Mouse (Mus musculus) kidney, postnatal 0 days (tissue): ENCODE measurements at regions not wholly inside any gene's neighbourhood (a gene's known extent, or its start where the extent isn't known, plus 50 kb on each side); places are given as distances from the start of the nearest gene placed in this dataset.

ENCODE experiments used
- ATAC-seq: fragments of 200-750 bp; cut with Nextera tagmentation; replicated peaks from 2 replicates; pipeline ENCODE4 v1.8.0; 2017; ENCODE audit warnings: low read depth, moderate number of reproducible peaks, moderate TSS enrichment, moderate library complexity; ENCODE audit not compliant: low FRiP score
- DNase-seq: peaks from one replicate; pipeline ENCODE4 v3.0.0-alpha.2; 2016; ENCODE audit warnings: low spot score
- H3K27ac ChIP-seq: fragments of 300-500 bp; sonication (generic); 2 replicates; pipeline ENCODE4 v1.5.1; 2014; ENCODE audit warnings: mild to moderate bottlenecking
- H3K27me3 ChIP-seq: fragments of 300-500 bp; sonication (generic); 2 replicates; pipeline ENCODE4 v1.6.1; 2014; ENCODE audit warnings: low read length, mixed read lengths; ENCODE audit not compliant: insufficient read depth
- H3K36me3 ChIP-seq: fragments of 300-500 bp; sonication (generic); 2 replicates; pipeline ENCODE4 v1.6.1; 2014; ENCODE audit warnings: low read length, mixed read lengths; ENCODE audit not compliant: insufficient read depth
- H3K4me1 ChIP-seq: fragments of 300-500 bp; sonication (generic); replicated peaks from 2 replicates; pipeline ENCODE4 v1.6.1; 2014; ENCODE audit warnings: antibody characterized with exemption, low read length, mixed read lengths; ENCODE audit not compliant: insufficient read depth
- H3K4me2 ChIP-seq: fragments of 300-500 bp; sonication (generic); 2 replicates; pipeline ENCODE4 v1.6.1; 2014; ENCODE audit warnings: mild to moderate bottlenecking, low read length, moderate library complexity, mixed read lengths
- H3K4me3 ChIP-seq: fragments of 300-500 bp; sonication (generic); replicated peaks from 2 replicates; pipeline ENCODE4 v1.5.1; 2014; ENCODE audit warnings: low read depth, low read length
- H3K9ac ChIP-seq: fragments of 300-500 bp; sonication (generic); 2 replicates; pipeline ENCODE4 v1.6.1; 2014; ENCODE audit warnings: low read depth, low read length
- H3K9me3 ChIP-seq: fragments of 300-500 bp; sonication (generic); replicated peaks from 2 replicates; pipeline ENCODE4 v1.6.1; 2016; ENCODE audit warnings: low read length, inconsistent platforms, mixed read lengths
- CTCF ChIP-seq: IDR thresholded peaks from 2 replicates; pipeline ENCODE4 v1.5.1; 2016; ENCODE audit warnings: antibody characterized with exemption, low read depth, mild to moderate bottlenecking, moderate library complexity
- WGBS: fragments of 180-500 bp; shearing (Covaris S2); extraction: QIAGEN DNeasy Blood & Tissue Kit; methylation state at CpG from one replicate; pipeline ENCODE4 v1.1.7; 2014; 5-methylcytosine and 5-hydroxymethylcytosine counted together

DNA sequence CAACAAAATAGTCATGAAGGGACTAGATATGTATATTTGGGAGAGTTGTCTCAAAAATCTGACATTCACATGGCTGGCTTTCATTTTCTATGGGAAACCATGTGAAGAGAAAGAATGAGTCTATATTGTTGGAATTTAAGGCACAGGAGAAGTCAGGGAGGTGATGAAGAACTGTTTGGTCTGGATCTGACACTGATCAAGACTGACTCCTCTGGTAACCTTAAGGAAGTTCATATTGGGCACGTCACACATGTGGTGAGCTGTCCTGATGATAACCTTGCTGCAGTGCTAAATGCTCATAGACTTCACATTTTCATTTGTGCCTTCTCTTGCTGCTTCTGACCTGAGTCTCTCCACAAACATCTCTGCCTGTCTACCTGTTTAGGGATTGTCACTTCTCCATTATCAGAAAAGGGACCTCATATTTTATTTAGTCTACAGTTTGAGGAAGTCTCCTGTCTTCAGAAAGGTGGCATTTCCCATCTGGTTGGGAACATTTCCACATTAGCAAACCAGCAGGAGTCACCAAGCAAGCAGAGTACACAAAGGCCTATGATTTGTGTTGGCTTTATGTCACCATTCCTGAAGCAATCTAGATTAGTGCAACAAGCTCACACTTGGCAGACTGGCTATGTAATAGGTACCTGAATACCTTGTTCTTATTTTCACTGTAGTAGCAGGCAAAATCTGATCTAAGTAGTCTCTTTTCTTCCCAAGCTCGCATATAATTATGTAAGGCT lies 76.4 kb upstream of the B430305J03Rik start:
- 64% methylated on average over 2 of the region's 2 CpGs for WGBS
- H3K27ac ChIP-seq: no peak overlapping the region
- no peaks in the 10 kb centered on the region for H3K4me1 ChIP-seq
- H3K9ac ChIP-seq: no peak overlapping the region
- no peaks in the 10 kb centered on the region for H3K27me3 ChIP-seq
- H3K9me3 ChIP-seq: no peaks in the 10 kb centered on the region
- H3K4me3 ChIP-seq: no peak overlapping the region
- ATAC-seq (no peak), DNase-seq (no peak)
- no peaks in the 10 kb centered on the region for H3K36me3 ChIP-seq
- no peak overlapping the region for H3K4me2 ChIP-seq
- no peak for TF ChIP-seq CTCF

DNA sequence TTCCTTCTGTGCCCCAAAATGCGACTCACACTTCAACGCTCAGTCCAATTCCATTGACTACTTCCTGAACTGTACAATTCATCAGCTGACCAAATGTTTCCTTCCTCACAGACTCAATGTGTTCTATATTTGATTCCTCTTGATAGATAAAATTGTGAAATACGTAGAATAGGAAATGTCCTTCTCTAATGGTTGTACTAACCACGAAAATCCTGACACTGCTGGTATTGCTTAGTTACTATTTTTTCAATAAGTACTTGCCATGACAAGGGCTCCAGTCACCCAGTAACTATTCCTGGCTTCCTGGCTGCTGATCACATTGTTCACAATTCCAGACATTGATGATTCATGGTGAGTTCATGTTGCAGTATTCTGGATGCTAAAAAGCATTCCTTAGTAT lies 75.7 kb upstream of the B430305J03Rik start:
- ATAC-seq (no peak), DNase-seq (no peak)
- Histone ChIP-seq H3K9ac (no peak overlapping the region), H3K27me3 (no peaks in the 10 kb centered on the region), H3K9me3 (no peaks in the 10 kb centered on the region), H3K27ac (no peak overlapping the region), H3K4me3 (no peak overlapping the region), H3K4me1 (no peaks in the 10 kb centered on the region), H3K4me2 (no peak overlapping the region), H3K36me3 (no peaks in the 10 kb centered on the region)
- WGBS: 74% methylated on average over 4 of the region's 4 CpGs
- no peak for TF ChIP-seq CTCF

DNA sequence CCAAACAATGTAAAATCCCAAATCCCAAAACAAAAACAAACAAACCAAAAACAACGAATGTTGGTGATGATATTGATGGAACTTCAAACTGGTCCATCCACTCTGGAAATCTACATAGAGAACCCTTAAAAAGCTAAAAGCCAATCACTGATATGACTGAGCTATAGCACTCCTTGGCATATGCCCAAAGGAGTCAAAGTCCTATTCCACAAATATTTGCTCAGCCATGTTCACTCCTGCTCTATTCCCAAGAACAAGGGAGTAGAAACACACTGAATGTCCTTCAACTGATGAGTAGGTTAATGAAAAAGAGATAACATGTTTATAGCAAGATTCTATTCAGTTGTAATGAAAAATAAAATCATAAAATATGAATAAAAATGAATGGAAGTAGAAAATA lies 63.0 kb upstream of the B430305J03Rik start:
- no peak overlapping the region for H3K27ac ChIP-seq
- H3K27me3 ChIP-seq: no peaks in the 10 kb centered on the region
- DNase-seq: no peak
- H3K4me3 ChIP-seq: no peak overlapping the region
- no peaks in the 10 kb centered on the region for H3K9me3 ChIP-seq
- H3K36me3 ChIP-seq: no peaks in the 10 kb centered on the region
- TF ChIP-seq CTCF: no peak
- 61% methylated on average over 1 of the region's 1 CpGs for WGBS
- no peaks in the 10 kb centered on the region for H3K4me1 ChIP-seq
- no peak overlapping the region for H3K4me2 ChIP-seq
- no peak for ATAC-seq
- no peak overlapping the region for H3K9ac ChIP-seq

- Histone ChIP-seq H3K27me3 (no peaks in the 10 kb centered on the region), H3K27ac (no peak overlapping the region), H3K4me2 (no peak overlapping the region), H3K9ac (no peak overlapping the region), H3K36me3 (no peaks in the 10 kb centered on the region), H3K4me1 (no peaks in the 10 kb centered on the region), H3K9me3 (no peaks in the 10 kb centered on the region), H3K4me3 (no peak overlapping the region)
- no peak for TF ChIP-seq CTCF
- ATAC-seq: no peak
- no peak for DNase-seq
- 37% methylated on average over 5 of the region's 5 CpGs for WGBS
Observed at GRCm38 (mm10) chr3:61423945-61424344, 58.2 kb upstream of the B430305J03Rik start.

GRCm38 (mm10) chr3:61419706-61420105 lies 54.0 kb upstream of the B430305J03Rik start:
- DNase-seq: no peak
- H3K4me2 ChIP-seq: no peak overlapping the region
- H3K4me1 ChIP-seq: no peaks in the 10 kb centered on the region
- no peak overlapping the region for H3K4me3 ChIP-seq
- 90% methylated on average over 3 of the region's 3 CpGs for WGBS
- H3K9ac ChIP-seq: no peak overlapping the region
- no peak for ATAC-seq
- no peaks in the 10 kb centered on the region for H3K27me3 ChIP-seq
- TF ChIP-seq CTCF: no peak
- H3K27ac ChIP-seq: no peak overlapping the region
- H3K36me3 ChIP-seq: no peaks in the 10 kb centered on the region
- H3K9me3 ChIP-seq: no peaks in the 10 kb centered on the region

DNA sequence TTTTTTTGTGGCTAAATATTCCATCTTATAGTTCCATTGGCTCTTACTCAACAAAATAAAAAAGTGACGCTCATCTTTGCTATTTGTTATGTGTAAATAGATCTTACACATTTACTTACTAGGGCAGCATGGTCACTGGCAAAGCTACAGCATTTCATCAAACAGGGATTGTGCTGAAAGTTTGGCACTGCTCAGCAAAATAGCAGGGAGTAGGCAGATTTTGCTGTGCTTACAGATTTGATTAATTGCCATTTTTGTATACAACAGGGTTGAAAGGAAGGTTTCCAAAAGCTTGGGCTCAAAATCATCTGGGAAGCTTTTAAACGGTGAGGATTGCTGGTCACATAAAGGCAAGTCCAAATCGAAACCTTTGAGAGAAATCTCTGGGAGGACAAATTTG lies 52.3 kb upstream of the B430305J03Rik start:
- no peak for TF ChIP-seq CTCF
- Histone ChIP-seq H3K4me2 (no peak overlapping the region), H3K36me3 (no peaks in the 10 kb centered on the region), H3K27me3 (no peaks in the 10 kb centered on the region), H3K9me3 (no peaks in the 10 kb centered on the region), H3K27ac (no peak overlapping the region), H3K4me3 (no peak overlapping the region), H3K4me1 (no peaks in the 10 kb centered on the region), H3K9ac (no peak overlapping the region)
- WGBS: 79% methylated on average over 3 of the region's 3 CpGs
- no peak for DNase-seq
- no peak for ATAC-seq
